Mouse (Mus musculus): ENCODE measurements around the gene Arhgap11a. TPM values are rescaled to one million over a fixed set of nuclear protein-coding genes. Genes with fewer than 3 reads are reported as not detected.

Gene Arhgap11a
- polyA plus RNA-seq, 1 experiment: 1.8 TPM

DNA sequence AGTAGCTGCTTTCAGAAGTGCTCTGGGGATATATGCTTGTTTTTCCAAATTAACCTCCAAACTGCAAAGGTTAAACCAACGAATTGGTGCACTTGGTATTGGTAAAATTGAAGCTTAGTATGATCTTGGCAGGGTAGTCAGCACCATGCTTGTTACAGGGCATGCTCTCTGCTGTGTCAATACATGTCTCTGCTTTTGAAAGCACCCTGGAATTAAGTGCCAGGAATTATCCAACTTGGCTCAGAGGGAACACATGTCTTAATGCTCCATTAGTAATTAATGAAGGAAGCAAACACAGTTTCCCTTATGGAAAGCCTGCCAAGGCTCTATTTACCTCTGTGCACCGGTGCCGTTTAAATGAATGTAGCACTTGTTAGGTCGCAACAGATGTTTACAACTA, 53.3 kb downstream of the Arhgap11a start:
- no peak for TF ChIP-seq POLR2A (IDR thresholded peaks at IDR 0.05; ENCODE audit: extremely low read depth, insufficient read depth, low read length)
- TF ChIP-seq CTCF (IDR thresholded peaks at IDR 0.05; ENCODE audit: extremely low read depth, insufficient read depth, low read length): no peak
- Histone ChIP-seq H3K4me1 (ENCODE audit: control insufficient read depth, insufficient read depth, low read length) (peaks cover 1% of the 10 kb centered on the region; the same call in 1 of the 2 replicates), H3K27ac (ENCODE audit: insufficient read depth, low read length) (no peak overlapping the region), H3K4me3 (ENCODE audit: insufficient read depth, low read length) (no peak overlapping the region)

DNA sequence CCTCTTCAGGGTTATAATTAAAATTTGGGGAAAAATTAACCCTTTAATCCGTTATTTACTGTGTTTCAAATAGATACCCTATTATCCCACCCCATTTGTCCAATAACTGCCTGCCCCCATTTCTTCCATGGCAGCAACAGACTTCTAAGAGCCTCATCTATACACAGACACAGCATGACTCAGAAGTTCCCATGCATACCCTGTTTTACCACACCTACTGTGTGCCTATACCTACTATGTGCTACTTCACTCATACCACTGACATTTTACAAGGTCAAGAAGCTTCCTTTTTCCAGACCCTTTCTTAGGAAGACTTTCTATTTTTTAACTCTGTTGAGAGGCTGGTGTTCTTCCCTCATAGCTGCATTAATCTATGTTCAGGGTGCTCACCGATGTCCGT, 54.9 kb downstream of the Arhgap11a start:
- Histone ChIP-seq H3K27ac (ENCODE audit: insufficient read depth, low read length) (no peak overlapping the region), H3K4me1 (ENCODE audit: control insufficient read depth, insufficient read depth, low read length) (peaks cover 1% of the 10 kb centered on the region; the same call in 1 of the 2 replicates), H3K4me3 (ENCODE audit: insufficient read depth, low read length) (no peak overlapping the region)
- TF ChIP-seq CTCF (IDR thresholded peaks at IDR 0.05; ENCODE audit: extremely low read depth, insufficient read depth, low read length) (no peak), POLR2A (IDR thresholded peaks at IDR 0.05; ENCODE audit: extremely low read depth, insufficient read depth, low read length) (no peak)

GRCm38 (mm10) chr2:113788821-113789387, 59.6 kb downstream of the Arhgap11a start:
- Histone ChIP-seq H3K4me3 (ENCODE audit: insufficient read depth, low read length) (no peak overlapping the region), H3K4me1 (ENCODE audit: control insufficient read depth, insufficient read depth, low read length) (peaks cover 1% of the 10 kb centered on the region; the same call in 1 of the 2 replicates), H3K27ac (ENCODE audit: insufficient read depth, low read length) (no peak overlapping the region)
- no peak for TF ChIP-seq POLR2A (IDR thresholded peaks at IDR 0.05; ENCODE audit: extremely low read depth, insufficient read depth, low read length)
- no peak for TF ChIP-seq CTCF (IDR thresholded peaks at IDR 0.05; ENCODE audit: extremely low read depth, insufficient read depth, low read length)

DNA sequence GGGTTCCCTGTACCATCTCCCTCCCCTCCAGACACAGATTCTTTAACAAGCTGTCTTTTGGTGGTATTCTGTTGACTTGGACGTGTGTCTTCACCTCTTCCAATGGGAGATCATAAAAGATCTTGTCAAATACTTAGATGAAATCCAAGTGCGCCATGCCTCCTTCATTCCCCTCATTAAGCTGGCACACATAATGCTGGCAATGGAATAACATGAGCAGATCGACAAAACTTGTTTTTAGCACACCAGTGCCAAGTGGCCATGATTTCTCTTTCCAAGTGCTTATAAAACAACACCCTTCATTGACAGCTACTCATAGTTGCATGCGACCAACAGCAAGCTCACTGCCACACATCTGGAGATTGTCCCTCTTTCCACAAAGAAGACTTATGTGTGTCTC, 60.6 kb downstream of the Arhgap11a start:
- Histone ChIP-seq H3K4me1 (ENCODE audit: control insufficient read depth, insufficient read depth, low read length) (peaks cover 1% of the 10 kb centered on the region; the same call in 1 of the 2 replicates), H3K4me3 (ENCODE audit: insufficient read depth, low read length) (no peak overlapping the region), H3K27ac (ENCODE audit: insufficient read depth, low read length) (no peak overlapping the region)
- TF ChIP-seq CTCF (IDR thresholded peaks at IDR 0.05; ENCODE audit: extremely low read depth, insufficient read depth, low read length) (no peak), POLR2A (IDR thresholded peaks at IDR 0.05; ENCODE audit: extremely low read depth, insufficient read depth, low read length) (no peak)

DNA sequence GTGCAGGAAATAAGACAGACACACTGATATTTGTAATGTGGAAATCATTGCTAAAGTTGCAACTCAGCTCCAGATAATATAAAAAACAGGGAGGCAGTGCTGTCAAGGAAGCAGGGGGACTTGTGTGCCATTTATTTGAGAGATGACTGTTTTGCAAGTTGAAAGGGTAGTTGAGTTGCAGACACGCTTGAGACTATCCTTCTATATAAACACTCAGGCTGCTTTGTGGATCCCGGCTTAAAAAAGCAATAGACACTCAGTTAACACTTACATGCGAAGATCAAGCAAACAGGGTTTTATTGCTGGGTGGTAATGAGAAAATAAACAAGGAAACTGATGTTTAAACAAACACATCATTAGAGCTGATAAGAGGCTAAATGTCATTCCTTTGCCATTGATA, 63.6 kb downstream of the Arhgap11a start:
- Histone ChIP-seq H3K4me3 (ENCODE audit: insufficient read depth, low read length) (no peak overlapping the region), H3K4me1 (ENCODE audit: control insufficient read depth, insufficient read depth, low read length) (peaks cover 2% of the 10 kb centered on the region), H3K27ac (ENCODE audit: insufficient read depth, low read length) (no peak overlapping the region)
- TF ChIP-seq CTCF (IDR thresholded peaks at IDR 0.05; ENCODE audit: extremely low read depth, insufficient read depth, low read length) (no peak), POLR2A (IDR thresholded peaks at IDR 0.05; ENCODE audit: extremely low read depth, insufficient read depth, low read length) (no peak)

DNA sequence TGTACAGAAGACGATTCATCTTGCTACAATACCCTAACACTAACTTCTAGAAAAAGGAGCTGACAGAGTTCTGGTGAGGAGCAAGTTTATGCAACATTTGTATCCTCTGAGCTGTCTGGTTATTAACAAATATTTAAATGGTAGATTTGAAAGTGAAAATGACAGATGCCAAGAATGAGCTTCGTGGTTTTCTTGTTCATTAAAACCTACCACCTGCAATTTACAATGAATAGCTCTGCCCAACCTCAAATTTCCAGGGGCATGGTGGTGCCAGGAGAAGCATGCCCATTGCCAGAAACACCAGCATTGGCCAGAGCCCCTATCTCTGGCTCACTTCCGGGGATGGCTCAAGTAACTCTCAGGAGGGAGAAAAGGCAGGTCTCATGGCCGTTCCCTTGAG, 66.9 kb downstream of the Arhgap11a start:
- no peak overlapping the region for H3K4me3 ChIP-seq (ENCODE audit: insufficient read depth, low read length)
- TF ChIP-seq POLR2A (IDR thresholded peaks at IDR 0.05; ENCODE audit: extremely low read depth, insufficient read depth, low read length) (no peak), CTCF (IDR thresholded peaks at IDR 0.05; ENCODE audit: extremely low read depth, insufficient read depth, low read length) (no peak)
- peaks cover 2% of the 10 kb centered on the region for H3K4me1 ChIP-seq (ENCODE audit: control insufficient read depth, insufficient read depth, low read length)
- no peak overlapping the region for H3K27ac ChIP-seq (ENCODE audit: insufficient read depth, low read length)

Other genes starting within 250 kb of the Arhgap11a start
- gene Grem1, start 90.0 kb downstream of the Arhgap11a start, polyA plus RNA-seq (2012; rRNA removed): 0.94 and 1.3 TPM in 2 replicates
- gene Scg5, start 19.5 kb downstream of the Arhgap11a start, polyA plus RNA-seq (2012; rRNA removed): 394 and 410 TPM in 2 replicates
- 4.4 and 4.6 TPM in 2 replicates for gene Gjd2, start 165.0 kb upstream of the Arhgap11a start, polyA plus RNA-seq (2012; rRNA removed)
- gene Actc1, start 204.9 kb upstream of the Arhgap11a start, polyA plus RNA-seq (2012; rRNA removed): 0.06 and 0.11 TPM in 2 replicates